Mouse (Mus musculus) ES-E14 (cell line): ENCODE results near the gene Dbnl. TPM values are rescaled to one million over a fixed set of nuclear protein-coding genes. Genes with fewer than 3 reads are reported as not detected.

Source experiments
- DNase-seq: peaks from one replicate; pipeline ENCODE4 v3.0.0-alpha.2; 2013; ENCODE audit warnings: low read depth, low spot score
- H3K27ac ChIP-seq: 2 replicates; pipeline ENCODE4 v1.5.1; 2012; ENCODE audit warnings: low read depth, mild to moderate bottlenecking, low read length, moderate library complexity, mixed read lengths; ENCODE audit not compliant: poor library complexity, insufficient read depth, severe bottlenecking
- H3K36me3 ChIP-seq: 2 replicates; pipeline ENCODE4 v1.6.1; 2012; ENCODE audit warnings: mild to moderate bottlenecking, low read length, moderate library complexity, mixed read lengths; ENCODE audit not compliant: control insufficient read depth, poor library complexity, insufficient read depth, severe bottlenecking
- H3K4me1 ChIP-seq, 2 experiments: fragments of 150-350 bp in 1 of 2; sonication (generic) in 1 of 2; 2 replicates each; pipeline ENCODE4 v1.6.1; 2012; ENCODE audit warnings: low read length in 2 of 2, mild to moderate bottlenecking in 1 of 2, mixed read lengths in 1 of 2; ENCODE audit not compliant: control insufficient read depth in 2 of 2, insufficient read depth in 2 of 2, poor library complexity in 1 of 2
- H3K4me3 ChIP-seq, 2 experiments: fragments of 150-350 bp in 1 of 2; sonication (generic) in 1 of 2; 2 replicates each; pipeline ENCODE4 v1.5.1; 2012; ENCODE audit warnings: low read length in 2 of 2, low read depth in 1 of 2, mild to moderate bottlenecking in 1 of 2, mixed read lengths in 1 of 2; ENCODE audit not compliant: insufficient read depth in 1 of 2, poor library complexity in 1 of 2, severe bottlenecking in 1 of 2
- H3K9ac ChIP-seq: 2 replicates; pipeline ENCODE4 v1.6.1; 2012; ENCODE audit warnings: low read depth, mild to moderate bottlenecking, low read length, mixed read lengths; ENCODE audit not compliant: poor library complexity, insufficient read depth, severe bottlenecking
- H3K9me3 ChIP-seq: fragments of 150-350 bp; sonication (generic); 2 replicates; pipeline ENCODE4 v1.6.1; 2012; ENCODE audit warnings: low read depth, mild to moderate bottlenecking, low read length; ENCODE audit not compliant: control insufficient read depth, insufficient read depth
- CHD2 ChIP-seq: IDR thresholded peaks from 2 replicates; pipeline ENCODE4 v1.6.1; 2014; ENCODE audit warnings: mild to moderate bottlenecking, low read depth, low read length, inconsistent platforms
- HCFC1 ChIP-seq: IDR thresholded peaks from 2 replicates; pipeline ENCODE4 v1.6.1; 2012; ENCODE audit warnings: low read length, inconsistent platforms, borderline replicate concordance; ENCODE audit not compliant: insufficient read depth
- MAFK ChIP-seq: IDR thresholded peaks from 2 replicates; pipeline ENCODE4 v1.6.1; 2014; ENCODE audit warnings: mild to moderate bottlenecking, low read depth, low read length, inconsistent platforms; ENCODE audit not compliant: insufficient read depth
- ZC3H11A ChIP-seq: IDR thresholded peaks from 2 replicates; pipeline ENCODE4 v1.6.1; 2012; ENCODE audit warnings: low read depth, mild to moderate bottlenecking, inconsistent platforms, low read length, borderline replicate concordance
- ZNF384 ChIP-seq: IDR thresholded peaks from 2 replicates; pipeline ENCODE4 v1.6.1; 2012; ENCODE audit warnings: low read depth, low read length, inconsistent platforms
- in situ Hi-C, 2 experiments: fragments of 600-800 bp; cut with MboI; formaldehyde crosslinking; loops; one replicate each; pipeline ENCODE4 v1.15.1; 2025; ENCODE audit warnings: low sequenced_read_pairs in 2 of 2, inconsistent platforms in 1 of 2; ENCODE audit not compliant: unreplicated experiment in 2 of 2
- total RNA-seq: library from RNA; depleted of rRNA; stranded (reverse); fragments of 300-350 nt; gene quantifications from 2 replicates; pipeline ENCODE4 v1.2.3, GENCODE M21; 2012; rRNA removed

The Dbnl gene
- 31.7 and 48.7 TPM in 2 replicates for total RNA-seq

DNA sequence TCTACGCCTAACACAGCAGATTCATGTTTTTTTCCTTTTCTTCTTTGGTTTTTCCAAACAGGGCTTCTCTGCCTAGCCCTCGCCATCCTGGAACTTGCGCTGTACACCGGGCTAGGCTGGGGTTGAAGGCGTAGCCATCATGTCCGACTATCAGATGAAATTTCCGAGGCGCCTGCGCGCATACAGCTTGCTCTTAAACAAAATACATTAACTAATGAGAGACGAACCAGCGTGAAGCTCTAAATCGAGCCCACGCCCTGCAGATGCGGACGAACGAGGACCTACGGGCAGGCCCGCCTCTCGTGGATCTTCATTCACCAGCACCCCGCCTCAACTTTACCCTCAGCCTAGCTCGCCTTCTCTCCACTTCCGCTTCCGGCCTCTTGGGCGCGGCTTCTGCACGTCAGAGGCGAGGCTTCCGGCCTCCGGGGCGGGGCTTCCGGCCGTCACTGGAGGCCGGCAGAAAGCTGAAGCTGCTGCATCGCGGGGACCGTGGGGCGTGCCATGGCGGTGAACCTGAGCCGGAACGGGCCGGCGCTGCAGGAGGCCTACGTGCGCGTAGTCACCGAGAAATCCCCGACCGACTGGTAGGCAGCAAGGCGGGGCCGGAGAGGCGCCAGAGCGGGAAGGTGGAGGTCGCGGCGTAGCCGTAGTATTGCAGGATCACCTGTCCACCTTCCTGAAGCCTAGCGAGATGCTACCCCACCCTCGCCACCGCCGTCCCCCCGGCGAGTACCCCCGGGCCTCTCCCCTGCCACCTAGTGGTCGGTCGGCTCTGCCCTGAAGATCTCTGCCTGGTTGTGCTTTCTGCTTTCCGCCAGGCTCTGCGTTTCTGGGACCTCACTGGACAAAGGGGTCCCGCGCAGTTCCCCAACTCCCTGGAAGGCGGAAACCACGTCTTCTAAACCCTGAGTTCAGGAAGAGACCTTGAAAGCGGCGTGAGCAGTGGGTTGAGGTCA, at the start of gene Dbnl:
Dbnl (plus strand) TSS at position 433 of the 959 bp plus-strand sequence.
- H3K27ac ChIP-seq = peak within 1 kb of the TSS; percentile 66
- DNase-seq = peak; percentile 95
- peak within 1 kb of the TSS; percentile 80 to 99 for H3K4me3 ChIP-seq
- peaks cover 21% of the 10 kb centered on the region for H3K36me3 ChIP-seq
- H3K9ac ChIP-seq = peak within 1 kb of the TSS; percentile 91
- peak; percentile 25; the same call in 1 of the 2 replicates for TF ChIP-seq HCFC1
- no peak for TF ChIP-seq CHD2
- TF ChIP-seq ZNF384 = no peak
- TF ChIP-seq ZC3H11A = no peak
- no peak for TF ChIP-seq MAFK
- H3K4me1 ChIP-seq = peaks cover 0 to 5% of the 10 kb centered on the region in 2 experiments; a peak in 1 of 4 replicates
- H3K9me3 ChIP-seq = no peaks in the 10 kb centered on the region
- in situ Hi-C loops = no loop called here

DNA sequence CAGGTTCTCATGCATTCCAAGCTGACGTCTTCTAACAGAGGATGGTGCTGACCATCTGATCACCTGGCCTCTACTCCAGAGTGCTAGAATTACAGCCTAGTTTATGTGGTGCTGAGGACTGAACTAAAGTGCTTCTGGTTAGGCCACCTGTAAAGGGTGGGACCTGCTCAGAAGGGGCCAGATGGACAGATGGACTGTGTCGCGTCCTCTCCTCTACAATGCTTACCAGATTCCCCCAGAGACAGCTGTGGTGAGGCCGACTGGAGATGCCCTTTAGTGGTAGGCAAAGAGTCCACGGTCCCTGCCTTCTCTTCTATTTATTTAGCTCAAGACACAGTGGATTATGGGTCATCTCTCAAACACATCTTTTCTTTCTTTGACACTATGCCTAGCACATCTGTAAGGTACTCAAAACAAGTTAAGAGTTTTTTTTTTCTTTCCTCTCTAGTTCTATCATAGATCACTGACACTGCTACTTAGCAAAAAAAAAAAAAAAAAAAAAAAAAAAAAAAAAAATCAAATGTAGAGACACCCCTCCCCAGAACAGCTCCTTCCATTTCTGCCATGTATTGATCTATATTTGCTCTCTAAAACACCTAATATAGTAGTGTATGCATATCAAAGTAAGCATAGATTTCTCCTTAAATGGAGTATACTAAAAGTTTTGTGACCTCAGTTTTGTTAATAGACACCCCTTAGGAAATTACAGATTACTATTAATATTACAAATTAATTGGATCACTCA, 49.2 kb upstream of the Dbnl start:
- Histone ChIP-seq H3K9ac (no peak overlapping the region), H3K27ac (no peak overlapping the region), H3K4me3 (no peak overlapping the region), H3K36me3 (no peaks in the 10 kb centered on the region), H3K9me3 (no peaks in the 10 kb centered on the region), H3K4me1 (peaks cover 4 to 10% of the 10 kb centered on the region in 2 experiments)
- no peak for TF ChIP-seq HCFC1
- TF ChIP-seq ZC3H11A = no peak
- no peak for DNase-seq
- in situ Hi-C loops = no loop called here

DNA sequence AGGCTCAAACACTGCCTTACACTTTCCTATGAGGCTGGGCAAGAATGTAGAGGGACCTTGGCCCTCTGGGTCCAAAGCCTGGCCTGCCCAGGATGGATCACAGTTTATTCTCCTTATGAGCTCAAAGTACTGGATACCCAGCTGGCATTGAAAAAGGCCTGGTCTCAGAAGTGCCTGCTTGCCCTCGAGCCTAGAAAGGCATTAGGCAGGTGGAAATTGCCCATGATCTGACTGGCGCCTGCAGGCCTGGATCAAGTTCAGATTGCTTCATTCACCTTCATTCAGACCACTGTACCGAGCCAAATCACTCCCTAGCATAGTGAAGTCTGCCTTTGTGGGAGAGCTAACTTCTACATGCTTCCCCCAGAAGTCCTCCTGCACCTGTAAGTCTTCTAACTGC, 48.4 kb upstream of the Dbnl start:
- DNase-seq = no peak
- TF ChIP-seq MAFK = no peak
- TF ChIP-seq ZNF384 = no peak
- TF ChIP-seq CHD2 = no peak
- TF ChIP-seq HCFC1 = no peak
- no peak for TF ChIP-seq ZC3H11A
- H3K36me3 ChIP-seq = no peaks in the 10 kb centered on the region
- H3K9ac ChIP-seq = 0 out of 2 replicates have a peak overlapping the region, but pooled peaks have one; percentile 47
- H3K9me3 ChIP-seq = no peaks in the 10 kb centered on the region
- peak overlapping the region; percentile 34 to 70; a peak in 3 of 4 replicates for H3K4me3 ChIP-seq
- peaks cover 0 to 10% of the 10 kb centered on the region in 2 experiments; a peak in 3 of 4 replicates for H3K4me1 ChIP-seq
- in situ Hi-C loops = no loop called here
- H3K27ac ChIP-seq = no peak overlapping the region

DNA sequence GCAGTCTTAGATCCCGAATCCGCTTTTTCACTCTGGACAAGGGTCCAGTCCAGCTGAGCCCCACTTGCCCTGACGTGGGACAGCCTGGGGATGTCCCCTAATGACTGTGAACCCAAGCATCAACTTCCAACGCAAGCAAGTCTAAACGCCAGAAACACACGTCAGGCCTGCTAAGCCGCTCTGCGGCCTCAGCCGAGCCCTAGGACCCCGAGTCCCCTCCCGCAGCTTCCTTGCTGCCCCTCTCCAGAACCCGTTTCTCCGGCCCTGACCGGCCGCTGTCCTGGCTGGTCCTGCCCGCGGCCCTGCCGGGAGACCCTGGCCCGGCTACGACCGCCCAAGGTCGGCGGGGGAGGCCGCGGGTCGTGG, 47.7 kb upstream of the Dbnl start:
- peak overlapping the region; percentile 70 to 78 for H3K4me3 ChIP-seq
- H3K4me1 ChIP-seq = peaks cover 0 to 6% of the 10 kb centered on the region in 2 experiments; a peak in 1 of 4 replicates
- TF ChIP-seq CHD2 (no peak), HCFC1 (no peak), ZC3H11A (no peak), ZNF384 (no peak), MAFK (no peak)
- no peaks in the 10 kb centered on the region for H3K36me3 ChIP-seq
- H3K27ac ChIP-seq = peak overlapping the region; percentile 78
- no peak for DNase-seq
- no peaks in the 10 kb centered on the region for H3K9me3 ChIP-seq
- H3K9ac ChIP-seq = peak overlapping the region; percentile 76
- in situ Hi-C loops = no loop called here
